Mouse (Mus musculus): ENCODE results near the gene Inhbe.

The Inhbe gene

GRCm38 (mm10) chr10:127353909-127354895, at the start of gene Inhbe:
Inhbe (minus strand) TSS chr10:127354411.
- DNase-seq = no peak

GRCm38 (mm10) chr10:127391774-127392173, 37.6 kb upstream of the Inhbe start:
- DNase-seq = peak; percentile 22

- DNase-seq = no peak
Measured at GRCm38 (mm10) chr10:127381743-127382134, 27.5 kb upstream of the Inhbe start.

- DNase-seq = peak; percentile 80
Measured at GRCm38 (mm10) chr10:127380767-127381742, 26.8 kb upstream of the Inhbe start.

GRCm38 (mm10) chr10:127380251-127380691, 26.1 kb upstream of the Inhbe start, which contains the start of gene R3hdm2:
R3hdm2 (plus strand) TSS chr10:127380327.
- peak; percentile 95 for DNase-seq

- no peak for DNase-seq
Measured at GRCm38 (mm10) chr10:127379654-127380053, 25.4 kb upstream of the Inhbe start.

- no peak for DNase-seq
Measured at GRCm38 (mm10) chr10:127377700-127378099, 23.5 kb upstream of the Inhbe start.

- DNase-seq = no peak
Measured at GRCm38 (mm10) chr10:127371023-127371422, 16.8 kb upstream of the Inhbe start.

- DNase-seq = no peak
Measured at GRCm38 (mm10) chr10:127369834-127370820, 15.9 kb upstream of the Inhbe start, which contains the start of gene Inhbc. Inhbc (minus strand) TSS chr10:127370431.

GRCm38 (mm10) chr10:127368273-127368672, 14.1 kb upstream of the Inhbe start:
- DNase-seq = no peak

- DNase-seq = no peak
Measured at GRCm38 (mm10) chr10:127367116-127367515, 12.9 kb upstream of the Inhbe start.

GRCm38 (mm10) chr10:127360714-127361113, 6.5 kb upstream of the Inhbe start:
- no peak for DNase-seq

- no peak for DNase-seq
Measured at GRCm38 (mm10) chr10:127355336-127355735, 1.1 kb upstream of the Inhbe start.

GRCm38 (mm10) chr10:127352766-127353165, 1.4 kb downstream of the Inhbe start:
- no peak for DNase-seq

GRCm38 (mm10) chr10:127352187-127352586, 2.0 kb downstream of the Inhbe start:
- DNase-seq = no peak

GRCm38 (mm10) chr10:127351719-127352118, 2.5 kb downstream of the Inhbe start:
- no peak for DNase-seq

- no peak for DNase-seq
Measured at GRCm38 (mm10) chr10:127351285-127351595, 3.0 kb downstream of the Inhbe start.

GRCm38 (mm10) chr10:127350594-127351284, 3.5 kb downstream of the Inhbe start:
- peak; percentile 89 for DNase-seq

- no peak for DNase-seq
Measured at GRCm38 (mm10) chr10:127349810-127350209, 4.4 kb downstream of the Inhbe start.

GRCm38 (mm10) chr10:127348957-127349356, 5.3 kb downstream of the Inhbe start:
- DNase-seq = peak; percentile 70

GRCm38 (mm10) chr10:127346173-127346572, 8.0 kb downstream of the Inhbe start:
- no peak for DNase-seq

Measured in thymus, postnatal 4 days (tissue).